Mouse (Mus musculus) embryonic fibroblast, embryonic 13.5 days (primary cell): ENCODE data around the gene Nlrp3.

Experiments
- CTCF ChIP-seq: IDR thresholded peaks from 2 replicates; pipeline ENCODE4 v1.5.1; 2011; ENCODE audit warnings: mild to moderate bottlenecking, control low read depth, low read length, moderate library complexity, borderline replicate concordance; ENCODE audit not compliant: insufficient read depth
- POLR2A ChIP-seq: IDR thresholded peaks from 2 replicates; pipeline ENCODE4 v1.6.1; 2011; ENCODE audit warnings: low read depth, mild to moderate bottlenecking, control low read depth, low read length, moderate library complexity

DNA sequence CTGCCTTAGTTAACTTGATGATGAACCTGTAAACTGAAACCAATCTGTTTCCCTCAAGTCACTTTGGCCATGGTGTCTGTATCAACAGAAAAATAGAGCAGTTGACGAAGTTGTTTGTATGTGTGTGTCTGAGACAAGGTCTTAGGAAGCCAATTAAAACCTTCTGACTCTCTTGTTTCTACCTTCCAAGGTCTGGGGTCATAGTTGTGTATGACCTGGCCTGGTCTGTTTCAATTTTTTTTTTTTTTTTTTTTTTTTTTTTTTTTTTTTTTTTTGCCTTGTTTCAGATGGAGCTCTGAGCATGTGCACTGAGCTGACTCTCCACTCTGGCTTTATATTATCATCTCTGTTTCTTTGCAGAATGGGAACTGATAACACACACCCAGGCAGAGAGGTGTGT, 23.9 kb upstream of the Nlrp3 start:
- TF ChIP-seq CTCF, result no peak
- TF ChIP-seq POLR2A, result no peak
